Mouse (Mus musculus) hindbrain, embryonic 15.5 days (tissue): ENCODE measurements around the gene Nek8. TPM values are rescaled to one million over a fixed set of nuclear protein-coding genes. Genes with fewer than 3 reads are reported as not detected.

Source experiments
- ATAC-seq: fragments of 200-750 bp; cut with Nextera tagmentation; 2 replicates; pipeline ENCODE4 v1.8.0; 2017; ENCODE audit warnings: low read depth, moderate number of reproducible peaks, moderate TSS enrichment; ENCODE audit not compliant: low FRiP score
- H3K27ac ChIP-seq: fragments of 300-500 bp; sonication (generic); replicated peaks from 2 replicates; pipeline ENCODE4 v1.5.1; 2015; ENCODE audit warnings: mild to moderate bottlenecking, inconsistent platforms
- H3K27me3 ChIP-seq: fragments of 300-500 bp; sonication (generic); 2 replicates; pipeline ENCODE4 v1.6.1; 2015; ENCODE audit warnings: control low read depth, inconsistent platforms
- H3K36me3 ChIP-seq: fragments of 300-500 bp; sonication (generic); 2 replicates; pipeline ENCODE4 v1.6.1; 2015; ENCODE audit warnings: control low read depth, inconsistent platforms
- H3K4me1 ChIP-seq: fragments of 300-500 bp; sonication (generic); replicated peaks from 2 replicates; pipeline ENCODE4 v1.6.1; 2015; ENCODE audit warnings: control low read depth, inconsistent platforms
- H3K4me2 ChIP-seq: fragments of 300-500 bp; sonication (generic); 2 replicates; pipeline ENCODE4 v1.6.1; 2015; ENCODE audit warnings: moderate library complexity, mild to moderate bottlenecking, inconsistent platforms
- H3K4me3 ChIP-seq: fragments of 300-500 bp; sonication (generic); 2 replicates; pipeline ENCODE4 v1.5.1; 2015; ENCODE audit warnings: mild to moderate bottlenecking, inconsistent platforms
- H3K9ac ChIP-seq: fragments of 300-500 bp; sonication (generic); 2 replicates; pipeline ENCODE4 v1.6.1; 2015; ENCODE audit warnings: inconsistent platforms
- H3K9me3 ChIP-seq: fragments of 300-500 bp; sonication (generic); 2 replicates; pipeline ENCODE4 v1.6.1; 2016; ENCODE audit warnings: control low read depth, inconsistent platforms
- WGBS: fragments of 180-500 bp; shearing (Covaris S2); methylation state at CpG from one replicate; pipeline ENCODE4 v1.1.7; 2015; 5-methylcytosine and 5-hydroxymethylcytosine counted together
- polyA plus RNA-seq: library from polyadenylated mRNA; unstranded; fragments of >200 nt; fragmentation: Nextera tagmentation; extraction: Ambion mirVana; gene quantifications from 2 replicates; pipeline ENCODE4 v1.2.1, GENCODE M21; 2015

Nek8 gene
- polyA plus RNA-seq, result 7.5 and 8.5 TPM in 2 replicates

DNA sequence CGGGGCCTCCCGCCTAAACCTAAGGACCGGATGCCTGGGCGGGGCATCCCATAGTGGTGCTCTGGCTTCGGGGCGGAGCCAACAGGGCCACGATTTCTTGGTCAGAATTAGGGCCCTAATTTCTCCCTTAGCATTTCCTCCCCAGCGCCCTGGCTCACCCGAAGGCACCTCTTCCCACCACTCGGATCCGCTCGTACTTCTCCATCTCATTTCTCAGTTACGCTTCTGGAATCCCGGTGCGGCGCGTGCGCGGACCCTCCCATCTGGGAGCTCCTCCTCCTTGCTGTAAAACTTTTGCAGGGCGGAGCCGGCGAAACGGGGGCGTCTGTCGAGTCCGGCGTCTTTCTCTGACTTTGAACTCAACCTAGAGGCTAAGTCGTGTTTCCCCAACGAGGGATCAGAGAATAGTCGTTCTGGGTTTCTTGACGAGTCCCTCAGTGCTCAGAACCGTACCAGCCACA, at the start of gene Nek8, which contains the start of gene Tlcd1:
TSS of gene Nek8 (minus strand) at position 274 of the 461 bp plus-strand sequence.
TSS of gene Tlcd1 (plus strand) at position 310 of the 461 bp plus-strand sequence.
- WGBS, result under 1% methylated on average over 32 of the region's 32 CpGs
- H3K36me3 ChIP-seq, result peaks cover 20% of the 10 kb centered on the region
- H3K4me1 ChIP-seq, result peaks cover 53% of the 10 kb centered on the region
- H3K27me3 ChIP-seq, result no peaks in the 10 kb centered on the region
- peak within 1 kb of the TSS; percentile 78 for H3K4me3 ChIP-seq
- H3K9me3 ChIP-seq, result no peaks in the 10 kb centered on the region
- ATAC-seq, result peak; percentile 71
- peak within 1 kb of the TSS; percentile 89 for H3K27ac ChIP-seq
- peak within 1 kb of the TSS; percentile 57 for H3K9ac ChIP-seq
- H3K4me2 ChIP-seq, result peak within 1 kb of the TSS; percentile 87

DNA sequence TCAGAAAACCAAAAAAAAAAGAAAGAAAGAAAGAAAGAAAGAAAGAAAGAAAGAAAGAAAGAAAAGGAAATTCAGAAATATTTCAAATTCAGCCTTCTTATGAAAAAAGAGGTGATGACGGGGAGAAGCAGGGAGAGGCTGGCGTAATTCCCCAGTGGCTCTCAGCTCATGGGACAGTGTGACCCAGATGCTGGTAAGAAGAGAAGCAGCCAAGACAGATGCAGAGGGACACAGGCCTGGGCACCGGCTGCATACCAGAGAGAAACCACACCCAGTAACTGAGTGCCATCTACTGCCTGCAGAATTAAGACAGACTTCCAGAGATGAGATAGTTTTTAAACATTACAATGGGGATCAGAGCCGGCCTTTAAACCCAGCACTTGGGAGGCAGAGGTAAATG, 47.1 kb upstream of the Nek8 start:
- H3K27ac ChIP-seq, result no peak overlapping the region
- no peak overlapping the region for H3K9ac ChIP-seq
- H3K27me3 ChIP-seq, result no peaks in the 10 kb centered on the region
- H3K36me3 ChIP-seq, result peaks cover 96% of the 10 kb centered on the region
- no peak overlapping the region for H3K4me2 ChIP-seq
- 90% methylated on average over 4 of the region's 4 CpGs for WGBS
- no peak overlapping the region for H3K4me3 ChIP-seq
- no peaks in the 10 kb centered on the region for H3K4me1 ChIP-seq
- H3K9me3 ChIP-seq, result no peaks in the 10 kb centered on the region
- ATAC-seq, result no peak

DNA sequence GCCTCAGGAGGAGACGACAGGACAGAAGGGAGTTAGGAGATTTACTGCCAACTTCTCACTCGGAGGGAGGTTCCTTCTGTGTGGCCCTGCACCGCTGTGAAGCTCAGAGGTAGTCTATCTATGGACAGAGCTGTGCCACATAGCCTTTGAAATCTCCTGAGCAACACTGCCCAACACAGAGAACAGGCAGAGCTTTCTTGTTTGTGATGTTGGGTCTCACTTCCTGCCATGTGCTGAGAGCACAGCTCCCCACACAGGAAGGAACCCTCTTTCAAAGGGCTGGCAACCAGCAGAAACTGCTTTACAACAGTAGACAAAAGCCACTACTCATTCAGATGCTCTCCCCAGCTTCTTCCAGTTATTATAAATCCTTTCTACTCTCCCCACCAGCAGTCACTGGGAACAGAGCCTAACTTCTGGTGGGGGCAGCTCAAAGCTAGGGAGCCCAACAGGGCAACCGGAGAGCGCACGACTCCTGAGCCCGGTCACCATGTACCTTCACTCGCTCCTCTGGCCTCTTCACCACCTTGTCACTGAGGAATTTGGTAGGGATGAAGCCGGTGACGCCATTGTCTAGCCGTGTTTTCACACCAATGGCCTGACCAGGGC, 39.3 kb upstream of the Nek8 start:
- no peaks in the 10 kb centered on the region for H3K27me3 ChIP-seq
- peaks cover 93% of the 10 kb centered on the region for H3K36me3 ChIP-seq
- no peaks in the 10 kb centered on the region for H3K9me3 ChIP-seq
- H3K4me1 ChIP-seq, result no peaks in the 10 kb centered on the region
- peak; percentile 79 for ATAC-seq
- no peak overlapping the region for H3K9ac ChIP-seq
- 81% methylated on average over 11 of the region's 11 CpGs for WGBS
- H3K27ac ChIP-seq, result peak overlapping the region; percentile 74
- no peak overlapping the region for H3K4me3 ChIP-seq
- no peak overlapping the region for H3K4me2 ChIP-seq

DNA sequence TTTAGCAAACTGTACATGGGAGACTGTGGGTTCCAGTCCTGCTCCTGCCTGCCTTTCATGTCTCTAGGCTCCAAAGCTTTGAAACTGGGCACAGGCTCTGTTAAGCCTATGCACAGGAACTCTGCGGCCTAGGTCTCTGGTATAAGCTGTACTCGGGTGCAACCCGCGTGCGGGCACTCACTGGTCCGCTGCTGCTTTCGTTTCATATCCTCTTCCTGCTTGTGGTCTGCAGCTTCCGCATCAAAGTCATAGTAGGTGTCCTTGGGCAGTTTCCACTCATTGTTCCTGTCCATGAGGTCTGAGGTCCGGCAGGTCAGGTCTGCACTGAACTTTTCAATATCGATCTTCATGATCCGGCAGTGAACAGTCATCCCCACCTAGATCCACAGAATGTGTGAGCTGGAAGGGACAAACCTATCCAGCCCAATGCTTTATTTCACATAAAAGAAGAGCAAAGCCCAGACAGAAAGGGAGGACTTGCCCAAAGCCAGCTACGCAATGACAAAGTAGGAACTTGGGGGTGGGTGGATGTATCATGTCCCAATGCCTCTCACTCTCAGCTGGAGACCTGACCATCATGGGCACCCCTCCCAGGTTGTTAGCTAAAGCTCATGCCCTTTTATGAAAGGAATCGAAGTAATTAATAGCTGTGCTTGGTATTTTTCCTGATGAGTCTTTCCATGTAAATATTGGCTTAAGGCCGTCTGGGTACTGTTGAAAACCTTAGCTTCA, 36.8 kb upstream of the Nek8 start:
- Histone ChIP-seq H3K9me3 (no peaks in the 10 kb centered on the region), H3K4me1 (no peaks in the 10 kb centered on the region), H3K36me3 (peaks cover 93% of the 10 kb centered on the region), H3K27me3 (no peaks in the 10 kb centered on the region), H3K9ac (no peak overlapping the region), H3K27ac (no peak overlapping the region), H3K4me3 (no peak overlapping the region), H3K4me2 (no peak overlapping the region)
- WGBS, result 96% methylated on average over 14 of the region's 14 CpGs
- ATAC-seq, result no peak

DNA sequence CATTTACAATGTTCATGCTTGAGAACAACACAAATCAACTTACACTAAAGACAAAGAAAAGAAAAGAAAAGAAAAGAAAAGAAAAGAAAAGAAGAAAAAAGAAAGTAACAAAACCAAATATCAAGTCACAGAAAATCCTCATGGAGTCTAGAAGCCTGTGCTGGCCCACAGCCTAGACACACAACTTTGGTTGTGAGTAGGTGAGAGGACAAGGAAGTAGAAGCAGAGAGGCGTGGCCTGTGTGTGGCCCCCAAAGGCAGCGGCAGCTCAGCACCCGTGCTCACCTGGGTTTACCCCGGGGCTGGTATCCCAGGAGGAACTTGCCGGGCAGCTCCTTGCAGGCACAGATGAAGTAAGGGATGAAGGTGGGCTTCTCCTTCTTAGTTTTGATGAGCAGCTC, 35.0 kb upstream of the Nek8 start:
- Histone ChIP-seq H3K27ac (no peak overlapping the region), H3K27me3 (no peaks in the 10 kb centered on the region), H3K9me3 (no peaks in the 10 kb centered on the region), H3K4me2 (no peak overlapping the region), H3K9ac (no peak overlapping the region), H3K36me3 (peaks cover 94% of the 10 kb centered on the region), H3K4me3 (no peak overlapping the region), H3K4me1 (no peaks in the 10 kb centered on the region)
- no peak for ATAC-seq
- 91% methylated on average over 5 of the region's 5 CpGs for WGBS

DNA sequence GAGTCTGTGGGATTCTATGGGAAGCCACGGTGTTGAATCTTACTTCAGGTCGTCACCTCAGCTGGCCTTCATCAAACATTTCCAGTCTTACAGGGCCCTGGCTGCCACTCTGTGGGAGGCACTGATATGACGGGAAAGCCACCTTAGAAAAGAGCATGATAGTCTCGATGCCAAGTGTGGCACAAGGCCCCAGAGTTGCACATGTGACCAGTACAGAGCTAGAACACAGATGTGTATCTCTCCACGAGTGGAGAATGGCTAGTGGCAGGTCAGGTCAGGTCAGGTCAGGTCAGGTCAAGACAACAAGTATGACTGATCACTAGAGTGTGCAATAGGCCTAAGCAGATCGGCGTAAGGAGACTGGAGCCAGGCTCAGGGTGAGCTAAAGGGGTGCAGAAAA, 34.1 kb upstream of the Nek8 start:
- H3K36me3 ChIP-seq, result peaks cover 93% of the 10 kb centered on the region
- no peaks in the 10 kb centered on the region for H3K27me3 ChIP-seq
- no peak overlapping the region for H3K27ac ChIP-seq
- no peak overlapping the region for H3K9ac ChIP-seq
- no peaks in the 10 kb centered on the region for H3K9me3 ChIP-seq
- no peak overlapping the region for H3K4me3 ChIP-seq
- 72% methylated on average over 7 of the region's 7 CpGs for WGBS
- H3K4me2 ChIP-seq, result no peak overlapping the region
- no peaks in the 10 kb centered on the region for H3K4me1 ChIP-seq
- ATAC-seq, result no peak

DNA sequence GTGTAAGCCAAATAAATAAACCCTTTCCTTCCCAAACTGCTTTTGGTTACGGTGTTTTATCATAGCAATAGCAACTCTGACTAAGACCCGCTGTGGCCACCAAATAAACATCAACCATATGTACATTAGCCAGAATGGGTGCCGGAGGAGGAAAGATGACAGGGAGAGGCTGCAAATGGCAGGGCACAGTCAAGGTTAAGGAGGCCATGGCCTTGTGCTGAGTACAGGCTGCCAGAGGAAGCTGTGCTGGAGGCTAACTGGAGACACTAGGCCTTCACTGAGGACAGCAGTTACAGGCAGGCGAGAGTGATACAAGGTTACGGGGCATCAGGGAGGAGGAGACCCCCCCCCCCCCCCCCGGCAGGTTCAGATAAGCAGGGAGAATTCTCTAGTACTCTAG, 33.4 kb upstream of the Nek8 start:
- 96% methylated on average over 5 of the region's 6 CpGs for WGBS

DNA sequence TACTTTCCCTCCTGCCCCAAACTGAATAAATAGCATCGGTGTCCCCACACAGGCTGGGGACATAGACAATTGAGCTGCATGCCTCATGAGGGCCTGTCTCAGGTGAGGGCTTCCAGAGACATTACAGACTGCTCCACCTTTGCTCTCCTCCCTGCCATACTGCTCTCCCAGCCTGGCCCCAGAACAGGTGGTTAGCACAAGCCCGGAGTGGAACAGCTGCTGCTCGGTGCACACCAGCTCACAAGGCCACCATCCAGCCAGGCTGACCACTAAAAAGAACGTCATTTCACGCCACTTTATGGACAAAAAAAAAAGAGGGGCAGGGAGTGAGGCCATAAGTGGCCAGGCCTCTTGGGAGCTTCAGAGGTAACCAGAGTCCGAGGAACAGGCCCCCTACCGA, 30.7 kb upstream of the Nek8 start:
- H3K27ac ChIP-seq, result no peak overlapping the region
- no peak overlapping the region for H3K4me3 ChIP-seq
- H3K4me2 ChIP-seq, result no peak overlapping the region
- H3K9me3 ChIP-seq, result no peaks in the 10 kb centered on the region
- no peaks in the 10 kb centered on the region for H3K27me3 ChIP-seq
- no peak for ATAC-seq
- WGBS, result 76% methylated on average over 7 of the region's 7 CpGs
- peaks cover 70% of the 10 kb centered on the region for H3K36me3 ChIP-seq
- H3K4me1 ChIP-seq, result no peaks in the 10 kb centered on the region
- H3K9ac ChIP-seq, result no peak overlapping the region

More for the DNA sequence above, 33.4 kb upstream of the Nek8 start:
- Histone ChIP-seq H3K36me3 (peaks cover 93% of the 10 kb centered on the region), H3K27me3 (no peaks in the 10 kb centered on the region), H3K9ac (no peak overlapping the region), H3K27ac (no peak overlapping the region), H3K4me1 (no peaks in the 10 kb centered on the region), H3K4me3 (no peak overlapping the region), H3K4me2 (no peak overlapping the region), H3K9me3 (no peaks in the 10 kb centered on the region)
- ATAC-seq, result no peak

DNA sequence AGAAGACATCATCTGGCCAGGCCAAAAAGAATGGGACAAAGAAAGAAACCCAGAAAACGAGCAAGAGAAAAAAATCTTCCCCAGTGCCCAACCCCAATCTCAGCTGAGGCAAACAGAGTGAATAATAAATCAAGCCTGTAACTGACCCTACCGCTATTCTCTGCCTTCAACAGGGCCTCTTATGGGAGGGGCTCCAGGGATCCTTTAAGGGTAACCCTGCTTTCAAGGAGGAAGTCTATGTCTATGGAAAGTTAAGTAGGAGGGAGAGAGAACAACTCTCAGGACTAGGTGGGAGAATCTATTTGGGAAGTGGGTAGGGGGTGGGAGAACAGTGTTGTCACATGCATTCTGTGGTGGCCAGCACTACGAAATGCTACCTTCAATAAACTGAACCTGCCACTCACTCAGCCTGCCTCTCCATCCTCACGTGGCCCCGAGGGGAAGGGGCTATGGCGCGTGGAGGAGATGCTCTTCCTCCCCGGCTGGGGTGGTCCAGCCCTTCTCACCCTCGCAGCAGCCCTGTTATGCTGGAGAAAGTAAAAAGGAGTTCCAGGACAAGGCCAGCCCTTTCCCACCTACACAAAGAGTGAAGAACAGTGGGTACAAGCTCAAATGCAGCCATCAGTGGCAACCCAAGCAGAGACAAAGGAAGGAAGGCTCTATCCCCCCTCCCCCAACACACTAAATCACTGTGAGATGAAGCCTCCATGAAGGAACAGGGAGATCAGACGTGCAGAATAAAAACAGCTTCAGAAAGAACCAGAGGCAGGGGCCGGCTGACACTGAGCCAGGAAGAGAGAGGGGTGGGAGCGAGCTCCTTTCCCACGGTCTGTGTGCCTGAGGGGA, 29.1 kb upstream of the Nek8 start:
- peak overlapping the region; percentile 65 for H3K27ac ChIP-seq
- no peak for ATAC-seq
- WGBS, result 47% methylated on average over 13 of the region's 13 CpGs

DNA sequence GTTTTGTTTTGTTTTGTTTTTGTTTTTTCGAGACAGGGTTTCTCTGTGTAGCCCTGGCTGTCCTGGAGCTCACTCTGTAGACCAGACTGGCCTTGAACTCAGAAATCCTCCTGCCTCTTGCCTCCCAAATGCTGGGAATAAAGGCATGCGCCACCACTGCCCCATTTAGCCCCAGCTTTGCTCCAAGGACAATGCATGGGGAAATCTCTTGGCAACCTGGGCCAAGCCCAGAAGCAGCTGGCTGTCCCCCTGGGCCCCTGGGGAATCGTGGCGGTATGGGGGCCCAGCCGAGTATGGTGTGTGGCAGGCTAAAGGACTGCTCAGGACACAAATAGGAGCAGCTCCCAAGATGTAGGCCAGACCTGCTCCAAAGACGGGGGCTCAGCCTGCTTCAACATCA, 27.8 kb upstream of the Nek8 start:
- 61% methylated on average over 6 of the region's 6 CpGs for WGBS
- no peak for ATAC-seq
- no peak overlapping the region for H3K9ac ChIP-seq

More for the DNA sequence above, 29.1 kb upstream of the Nek8 start:
- Histone ChIP-seq H3K4me2 (no peak overlapping the region), H3K9me3 (no peaks in the 10 kb centered on the region), H3K27me3 (no peaks in the 10 kb centered on the region), H3K36me3 (peaks cover 56% of the 10 kb centered on the region), H3K4me1 (no peaks in the 10 kb centered on the region), H3K9ac (no peak overlapping the region), H3K4me3 (no peak overlapping the region)

DNA sequence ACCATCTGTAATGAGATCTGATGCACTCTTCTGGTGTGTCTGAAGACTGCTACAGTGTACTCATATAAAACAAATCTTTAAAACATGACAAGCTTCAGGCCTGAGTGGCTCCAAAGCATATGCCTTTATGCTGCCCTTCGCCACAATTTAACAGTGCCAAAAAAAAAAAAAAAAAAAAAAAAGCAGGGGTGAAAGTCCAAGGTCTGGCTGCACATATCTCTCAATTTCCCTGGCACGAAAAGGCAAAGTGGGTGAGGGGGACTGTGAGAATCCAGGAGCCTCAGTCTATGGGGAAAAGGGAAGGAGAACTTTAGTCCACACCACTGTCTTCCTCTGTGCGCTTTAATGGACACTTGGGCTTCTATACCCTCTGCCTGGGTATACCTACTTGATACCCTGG, 25.9 kb upstream of the Nek8 start:
- no peaks in the 10 kb centered on the region for H3K9me3 ChIP-seq
- no peaks in the 10 kb centered on the region for H3K4me1 ChIP-seq
- ATAC-seq, result no peak
- H3K4me3 ChIP-seq, result no peak overlapping the region
- no peak overlapping the region for H3K4me2 ChIP-seq
- no peak overlapping the region for H3K27ac ChIP-seq
- H3K36me3 ChIP-seq, result peaks cover 24% of the 10 kb centered on the region
- H3K27me3 ChIP-seq, result no peaks in the 10 kb centered on the region
- H3K9ac ChIP-seq, result no peak overlapping the region
- WGBS, result 95% methylated on average over 3 of the region's 3 CpGs

More for the DNA sequence above, 27.8 kb upstream of the Nek8 start:
- Histone ChIP-seq H3K4me2 (no peak overlapping the region), H3K27ac (peak overlapping the region; percentile 28; the same call in 1 of the 2 replicates), H3K27me3 (no peaks in the 10 kb centered on the region), H3K9me3 (no peaks in the 10 kb centered on the region), H3K36me3 (peaks cover 43% of the 10 kb centered on the region), H3K4me3 (no peak overlapping the region), H3K4me1 (no peaks in the 10 kb centered on the region)
